Mouse (Mus musculus) cerebellum, adult 8-10 months (tissue): ENCODE measurements around the gene Tbc1d19.

Experiments used
- DNase-seq: peaks from one replicate; pipeline ENCODE4 v3.0.0; 2022

The Tbc1d19 gene

DNA sequence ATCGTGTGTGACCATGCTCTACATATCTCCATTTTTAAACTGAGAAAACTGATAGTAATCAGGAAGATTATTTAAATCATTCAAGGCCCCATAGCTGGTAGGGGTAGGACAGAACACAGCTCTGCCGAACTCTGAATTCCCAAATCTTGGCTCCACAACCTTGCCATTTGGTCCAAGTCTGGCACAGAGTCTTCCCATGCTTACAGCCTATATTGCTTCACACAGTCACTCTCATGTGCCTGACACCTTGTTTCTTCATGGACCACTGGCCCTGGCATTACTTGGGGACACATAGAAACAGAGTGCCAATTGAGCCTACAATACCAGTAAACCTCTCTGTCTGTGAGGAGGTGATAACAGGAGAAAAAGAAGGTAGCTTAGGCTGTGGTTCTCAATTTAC is 111.0 kb downstream of the Tbc1d19 start:
- DNase-seq: no peak

DNA sequence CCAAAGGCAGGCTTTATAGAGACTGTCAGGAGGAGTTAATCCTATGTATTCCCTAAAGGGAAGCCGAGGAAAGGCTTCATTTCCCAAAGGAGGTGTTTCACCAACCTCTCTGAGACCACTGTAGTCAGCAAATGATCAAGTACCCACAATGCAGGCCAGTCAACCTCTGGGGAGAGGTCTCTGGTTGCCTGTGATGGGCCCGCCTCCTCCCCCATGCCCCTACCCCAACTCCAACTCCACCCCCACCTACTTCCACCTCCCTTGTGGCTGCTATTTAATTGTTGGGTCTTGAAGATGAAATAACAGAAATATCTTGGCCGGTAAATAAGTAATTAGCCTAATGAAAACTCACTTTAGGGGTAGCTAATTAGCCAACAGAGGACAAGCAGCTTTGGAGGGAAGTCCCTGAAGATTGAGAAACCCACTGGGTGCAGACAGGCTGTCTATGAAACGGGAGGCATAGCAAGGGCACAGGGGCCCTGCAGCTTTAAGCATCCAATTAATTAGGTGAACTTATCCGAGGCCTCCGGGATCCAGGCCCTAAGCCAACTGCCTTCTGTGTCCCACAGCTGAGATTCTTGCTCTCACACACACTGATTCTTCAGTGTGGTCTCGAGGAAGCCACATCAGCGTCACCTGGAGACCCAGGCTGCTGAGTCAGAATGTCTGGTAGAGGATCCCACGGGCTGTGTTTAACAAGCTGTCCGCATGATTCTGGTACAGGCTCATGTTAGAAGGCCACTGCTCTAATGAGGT is 112.9 kb downstream of the Tbc1d19 start:
- DNase-seq: no peak

DNA sequence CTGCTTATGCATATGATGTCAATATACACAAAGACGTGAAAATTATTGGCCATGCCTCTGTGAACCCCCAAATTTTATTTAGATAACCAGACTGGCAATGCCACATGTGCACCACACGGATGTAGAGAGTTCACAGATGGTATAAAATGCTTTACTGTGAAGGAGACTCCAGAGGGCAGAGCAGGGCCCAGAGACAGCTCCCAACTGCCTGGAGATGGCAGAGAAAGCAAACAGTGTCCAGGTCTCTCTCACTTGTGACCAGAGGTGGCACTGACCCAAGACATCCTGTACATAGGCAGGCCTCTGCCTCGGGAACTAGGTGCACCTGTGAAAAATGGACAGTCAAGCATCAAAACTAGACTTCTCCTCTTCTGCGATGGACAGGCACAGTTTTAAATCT is 114.6 kb downstream of the Tbc1d19 start:
- no peak for DNase-seq

DNA sequence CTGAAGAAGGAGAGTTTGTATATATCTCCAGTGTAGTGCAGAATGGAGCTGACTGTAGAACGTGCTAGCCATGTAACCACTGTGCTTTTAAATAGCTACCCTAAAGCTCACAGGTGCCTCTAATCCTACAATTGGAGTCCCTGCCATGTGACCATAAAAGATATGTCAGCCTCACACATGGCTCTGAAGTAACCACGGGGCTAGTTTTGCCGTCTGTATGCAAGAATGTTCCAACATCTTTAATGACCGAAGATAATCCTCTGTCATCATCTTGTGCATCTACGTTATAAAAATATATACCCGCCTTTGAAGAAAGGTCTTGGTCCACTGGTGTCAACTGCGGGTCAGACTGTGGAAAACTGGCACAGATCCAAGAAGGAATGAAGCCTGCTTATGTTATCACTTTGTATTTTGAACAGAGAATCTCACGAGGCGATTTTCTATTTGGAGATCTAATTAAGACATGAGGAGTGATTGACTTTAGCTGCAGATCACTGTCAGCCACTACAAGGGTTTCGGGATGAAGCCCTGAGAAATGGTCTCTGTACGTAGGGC is 117.0 kb downstream of the Tbc1d19 start:
- no peak for DNase-seq

DNA sequence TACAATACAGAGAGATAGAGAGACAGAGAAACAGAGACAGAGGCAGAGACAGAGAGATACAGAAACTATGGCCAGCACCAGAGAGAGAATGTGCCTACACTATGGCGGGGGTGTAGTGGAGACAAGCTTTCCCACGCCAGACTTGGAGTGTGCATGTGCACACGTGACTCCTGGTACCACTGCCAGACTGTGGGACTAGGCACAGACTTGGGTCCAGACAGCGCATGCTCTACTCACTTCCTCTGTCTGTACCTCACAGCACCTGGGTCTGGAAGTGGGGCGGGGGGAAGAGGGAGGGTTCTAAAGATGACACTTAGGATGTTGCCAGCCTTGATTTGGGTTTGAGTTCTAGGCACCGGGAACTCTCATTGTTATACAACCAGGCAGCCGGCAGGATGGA is 118.5 kb downstream of the Tbc1d19 start:
- DNase-seq: no peak

DNA sequence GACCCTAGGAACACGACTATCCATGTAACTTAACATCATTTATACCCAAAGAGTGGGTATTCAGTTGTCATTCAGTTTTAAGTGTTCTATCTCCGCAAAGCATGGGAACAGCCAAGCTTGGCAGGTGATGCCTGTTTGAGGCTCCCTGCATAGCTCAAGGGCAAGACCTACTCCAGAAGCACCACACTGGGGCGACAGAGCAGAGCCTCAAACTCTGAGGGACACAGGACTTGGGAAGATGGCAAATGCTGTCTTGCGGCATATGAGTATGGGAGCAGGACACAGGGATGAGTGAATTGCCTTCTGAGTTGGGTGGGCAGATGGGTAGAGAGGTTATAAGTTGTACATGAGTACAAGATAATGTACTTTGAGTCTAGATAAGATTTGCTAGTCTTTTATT is 119.1 kb downstream of the Tbc1d19 start:
- DNase-seq: no peak

DNA sequence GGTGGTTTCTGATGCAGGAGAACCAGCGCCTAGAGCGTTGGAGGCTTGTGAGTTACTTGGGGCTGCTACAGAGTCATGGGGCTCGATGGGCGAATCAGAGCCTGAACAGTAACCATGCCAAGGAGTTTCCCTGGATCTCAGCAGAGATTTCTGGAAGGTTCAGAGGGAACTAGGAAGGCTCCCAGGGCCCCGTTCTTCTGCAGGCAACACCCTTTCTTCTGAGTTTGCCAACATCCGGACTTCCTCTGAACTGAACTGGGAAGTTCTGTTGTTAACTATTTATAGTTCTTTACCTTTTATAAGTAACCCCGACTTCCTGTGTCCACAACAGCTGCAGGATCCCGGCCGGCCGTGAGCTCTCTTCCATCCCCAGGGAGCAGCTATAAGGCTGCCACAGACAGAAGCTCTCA is 119.8 kb downstream of the Tbc1d19 start:
- DNase-seq: no peak

DNA sequence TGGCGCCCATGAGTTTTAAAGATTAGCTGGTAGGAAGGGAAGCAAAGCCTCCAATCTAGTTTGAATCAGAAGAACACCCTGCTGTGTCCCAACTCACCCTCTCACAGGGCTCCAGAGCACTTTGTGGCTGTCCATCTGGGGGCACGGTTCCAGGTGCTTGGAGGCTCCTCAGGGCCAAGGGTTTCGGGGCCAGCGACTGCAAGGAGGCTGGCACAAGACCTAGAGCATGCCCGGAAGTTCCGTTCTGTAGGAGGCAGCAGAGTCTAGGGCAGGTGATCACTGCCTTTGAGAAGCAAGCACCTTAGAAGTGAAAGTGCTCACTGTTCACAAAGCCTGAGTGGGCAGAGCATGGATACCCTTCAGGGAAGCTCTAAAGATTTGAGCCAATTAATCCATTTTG is 120.4 kb downstream of the Tbc1d19 start:
- DNase-seq: no peak

DNA sequence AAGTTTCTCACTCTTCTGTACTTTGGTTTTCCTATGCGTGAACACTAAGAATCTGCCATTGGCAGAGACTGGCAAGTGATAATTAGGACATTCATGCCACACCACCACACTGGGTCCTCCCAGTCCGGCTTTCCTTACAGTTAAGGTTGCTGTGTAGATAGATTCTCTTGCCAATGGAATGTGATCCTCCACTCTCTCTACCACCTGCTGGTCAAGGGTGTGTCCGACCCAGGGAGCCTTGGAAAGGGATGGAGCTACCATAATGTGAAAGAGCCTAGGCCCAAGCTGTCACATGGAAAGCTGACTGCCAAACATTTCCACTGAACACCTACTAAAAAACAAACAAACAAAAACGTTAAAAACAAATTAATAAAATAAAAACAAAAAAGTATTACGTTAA is 121.6 kb downstream of the Tbc1d19 start:
- no peak for DNase-seq

DNA sequence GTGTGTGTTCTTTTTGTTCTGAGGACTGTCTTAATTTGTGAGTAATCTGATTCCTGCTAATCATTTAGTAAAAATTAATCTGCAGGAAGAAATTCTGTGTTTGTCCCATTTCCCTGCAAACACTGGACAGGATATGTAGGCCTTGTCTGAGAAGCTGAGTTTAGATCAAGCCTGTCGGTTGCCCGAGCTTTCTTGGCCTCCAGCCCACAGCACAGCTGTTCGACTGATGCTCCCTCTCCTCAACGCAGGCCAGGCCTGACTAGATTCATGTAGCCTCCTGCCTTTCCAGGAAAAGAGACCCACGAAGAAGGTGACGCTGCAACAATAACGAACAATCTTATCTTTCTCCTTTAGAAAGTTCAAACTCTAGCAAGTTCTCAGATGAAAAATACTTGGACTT is 124.2 kb downstream of the Tbc1d19 start:
- DNase-seq: no peak

DNA sequence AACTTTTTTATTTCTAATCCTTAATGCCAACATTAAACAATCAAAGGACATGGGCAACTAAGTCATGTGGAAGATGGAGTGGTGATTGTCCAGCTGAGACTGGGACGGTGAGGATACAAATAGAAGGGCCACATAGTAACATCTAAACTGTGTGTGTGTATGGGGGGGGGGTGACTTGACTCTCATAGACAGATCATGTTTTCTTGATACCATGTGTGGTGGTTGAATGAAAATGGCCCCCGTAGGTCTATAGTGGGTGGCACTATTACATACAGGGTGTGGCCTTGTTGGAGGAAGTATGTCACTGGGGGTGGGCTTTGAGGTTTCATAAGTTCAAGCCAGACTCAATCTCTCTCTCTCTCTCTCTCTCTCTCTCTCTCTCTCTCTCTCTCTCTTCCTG is 124.6 kb downstream of the Tbc1d19 start:
- DNase-seq: no peak

DNA sequence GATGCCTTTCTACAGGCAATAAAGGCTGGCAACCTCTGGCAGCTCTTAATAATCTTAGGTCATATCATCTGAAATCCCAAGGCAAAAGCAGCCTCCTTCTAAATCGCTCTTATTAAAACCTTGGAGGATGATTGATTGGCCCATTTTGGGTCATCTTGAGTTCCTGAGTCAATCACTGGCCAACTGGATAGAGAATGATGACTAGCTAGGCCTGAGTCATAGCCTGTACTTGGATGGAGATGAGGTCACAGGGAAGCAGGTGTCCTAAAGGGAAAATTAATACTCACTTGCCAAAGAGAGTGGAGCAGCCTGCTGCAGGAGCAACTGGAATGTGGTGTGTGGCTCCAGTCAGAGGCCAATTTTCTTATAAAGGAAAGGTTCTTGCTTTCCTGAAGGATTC is 125.4 kb downstream of the Tbc1d19 start:
- no peak for DNase-seq

DNA sequence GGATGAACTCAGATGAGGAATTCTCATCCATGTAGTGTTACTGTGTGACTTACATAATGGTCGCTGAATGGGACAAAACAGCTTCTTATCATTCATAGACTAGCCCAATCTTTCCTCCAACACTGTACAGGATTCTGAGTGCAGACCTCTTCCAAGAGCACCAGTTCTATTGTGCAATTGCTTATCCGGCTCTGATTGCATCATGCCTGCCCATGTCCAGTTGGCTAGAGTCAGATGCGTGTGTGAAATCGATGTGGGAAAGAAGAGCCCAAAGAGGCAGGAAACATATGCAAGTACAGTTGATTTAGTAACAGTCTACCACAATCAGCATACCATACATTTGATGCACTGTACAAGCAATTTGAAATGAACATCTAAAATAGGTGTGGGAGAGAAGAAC is 127.8 kb downstream of the Tbc1d19 start:
- no peak for DNase-seq

DNA sequence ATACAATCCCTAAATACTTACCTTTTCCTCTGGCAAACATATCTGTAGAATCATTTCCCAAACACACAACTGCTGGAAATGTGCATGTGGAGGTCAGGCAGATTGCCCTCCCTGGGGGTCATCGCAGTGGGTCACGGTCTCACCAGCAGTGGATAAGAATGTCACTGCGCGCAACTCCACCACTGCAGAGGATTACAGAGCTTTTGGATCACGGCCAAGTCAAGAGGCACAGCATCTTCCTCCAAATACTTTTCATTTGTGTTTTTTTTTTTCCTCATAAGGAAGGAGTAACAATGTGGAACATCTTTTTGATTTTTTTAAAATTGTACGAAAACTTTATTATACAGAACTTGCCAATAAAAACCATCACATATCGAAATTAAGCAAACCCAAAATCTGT is 129.6 kb downstream of the Tbc1d19 start:
- no peak for DNase-seq

DNA sequence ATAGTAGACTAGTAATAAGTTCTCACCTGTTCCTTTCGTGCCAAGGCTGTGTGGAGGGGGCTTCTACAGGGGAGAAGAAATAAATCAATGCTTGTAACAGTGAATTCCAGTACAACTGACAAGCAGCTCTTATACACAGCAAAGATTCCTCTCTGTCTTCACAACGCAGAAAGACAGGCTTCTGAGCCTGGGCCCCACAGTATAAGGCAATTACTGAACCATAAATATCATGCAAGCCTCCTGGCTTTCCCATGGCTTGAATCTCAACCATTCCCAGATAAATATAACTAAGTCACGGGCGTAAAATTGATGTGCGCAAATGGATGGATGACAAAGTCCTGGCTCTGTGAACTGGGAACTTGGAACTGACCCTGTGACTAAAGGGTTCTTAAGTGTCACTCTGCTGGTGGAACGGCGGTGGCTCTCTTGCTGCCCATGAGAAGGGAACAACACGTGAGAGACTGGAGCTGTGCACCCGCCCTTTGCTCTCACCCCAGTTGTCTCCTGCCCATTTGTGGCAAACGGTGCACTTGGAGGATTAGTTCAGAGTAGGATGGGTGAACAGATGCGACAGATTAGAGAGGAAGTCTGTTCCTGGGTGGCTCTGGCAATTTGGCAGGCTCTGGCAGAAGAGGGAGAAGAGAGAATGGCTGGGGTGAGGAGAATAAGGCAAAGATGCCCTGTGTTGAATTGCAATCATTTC is 132.1 kb downstream of the Tbc1d19 start:
- no peak for DNase-seq

DNA sequence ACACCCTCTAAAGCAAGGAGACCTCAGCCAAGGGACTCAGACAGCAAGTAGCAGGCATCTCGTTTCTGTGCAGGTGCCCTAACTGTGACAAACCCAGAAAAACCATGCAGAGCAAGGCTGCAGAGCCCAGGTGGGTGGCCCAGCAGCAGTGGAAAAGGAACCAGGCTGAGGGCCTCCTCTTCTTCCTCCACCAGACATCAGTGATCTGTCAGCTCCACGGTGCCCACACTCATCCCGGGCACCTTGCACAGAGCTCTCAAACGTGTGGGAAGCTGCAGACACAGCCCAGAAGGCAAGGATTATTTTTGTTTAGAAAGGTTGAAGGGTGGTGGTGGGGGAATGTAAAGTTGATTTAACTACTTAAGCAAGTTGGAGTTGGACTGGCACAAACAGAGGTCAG is 132.9 kb downstream of the Tbc1d19 start:
- DNase-seq: no peak

DNA sequence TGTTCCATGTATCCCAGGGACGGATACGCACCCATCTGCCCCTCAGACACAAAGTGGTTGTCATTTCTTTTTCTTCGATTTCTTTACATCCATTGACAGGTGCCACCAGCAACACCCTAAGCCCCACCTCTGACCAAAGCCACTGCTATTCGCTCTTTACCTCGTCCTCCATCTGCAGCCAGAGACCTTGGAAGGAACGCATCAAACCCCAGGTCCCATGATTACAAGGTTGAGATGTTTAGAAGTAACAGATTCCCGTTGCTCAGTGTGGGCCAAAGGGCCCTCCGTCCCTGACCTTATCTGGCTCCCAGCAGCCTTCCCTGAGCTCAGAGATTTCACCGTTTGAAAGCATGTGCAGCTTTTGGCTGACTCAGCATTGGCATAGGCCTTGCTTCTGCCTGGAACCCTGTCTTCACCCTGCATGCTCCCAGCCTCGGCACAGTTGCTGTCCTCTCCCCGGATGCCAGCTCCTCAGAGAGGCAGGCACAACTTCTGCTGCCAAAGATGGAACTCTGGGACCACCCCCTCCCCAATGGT is 134.0 kb downstream of the Tbc1d19 start:
- DNase-seq: no peak

DNA sequence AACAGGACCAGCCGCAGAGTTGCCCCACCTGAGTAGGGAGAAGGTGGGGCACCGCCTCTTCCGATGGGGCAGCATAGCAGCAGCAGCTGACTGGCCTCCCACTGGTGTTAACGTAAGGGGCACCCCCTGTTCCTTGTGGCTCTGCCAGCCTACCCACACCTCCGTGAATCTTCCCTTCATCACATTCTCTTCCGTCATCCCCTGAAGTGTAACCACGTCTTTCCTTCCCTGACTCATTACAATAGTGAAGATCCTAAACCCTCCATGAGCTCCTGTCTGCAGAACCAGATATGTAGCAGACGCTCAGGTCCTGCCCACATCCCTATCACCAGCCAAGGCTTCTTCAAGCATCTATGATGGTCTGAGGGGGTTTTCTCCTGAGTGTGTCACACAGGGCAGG is 137.3 kb downstream of the Tbc1d19 start:
- DNase-seq: no peak

DNA sequence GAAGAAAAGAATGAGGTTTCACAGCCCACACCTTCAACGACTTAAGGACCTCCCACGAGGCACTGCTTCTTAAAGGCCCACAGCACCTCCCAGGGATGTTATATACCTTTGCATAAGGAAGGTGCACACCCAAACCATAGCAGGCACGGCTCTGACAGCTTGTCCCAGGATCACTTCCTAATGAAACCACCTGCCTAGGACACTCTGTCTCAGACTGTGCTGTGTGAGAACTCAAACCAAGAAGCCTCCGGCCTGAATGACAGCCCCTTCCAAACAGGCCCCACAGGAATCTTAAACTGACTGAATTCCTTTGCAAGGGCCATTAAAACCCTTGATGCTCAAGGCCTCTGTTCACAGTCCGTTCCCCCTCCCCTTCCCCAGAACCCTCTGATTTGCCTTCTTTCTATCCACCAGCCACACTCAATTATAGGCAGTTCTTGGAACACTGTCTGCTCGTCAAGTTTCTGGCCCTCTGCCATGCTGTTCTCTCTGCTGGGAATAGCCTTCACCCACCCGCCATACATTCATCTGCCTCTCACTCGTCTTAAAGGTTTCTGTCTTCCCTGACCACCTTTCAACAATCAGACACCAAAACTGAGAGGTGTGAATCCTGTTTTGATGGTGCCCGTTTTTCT is 138.3 kb downstream of the Tbc1d19 start:
- DNase-seq: no peak

DNA sequence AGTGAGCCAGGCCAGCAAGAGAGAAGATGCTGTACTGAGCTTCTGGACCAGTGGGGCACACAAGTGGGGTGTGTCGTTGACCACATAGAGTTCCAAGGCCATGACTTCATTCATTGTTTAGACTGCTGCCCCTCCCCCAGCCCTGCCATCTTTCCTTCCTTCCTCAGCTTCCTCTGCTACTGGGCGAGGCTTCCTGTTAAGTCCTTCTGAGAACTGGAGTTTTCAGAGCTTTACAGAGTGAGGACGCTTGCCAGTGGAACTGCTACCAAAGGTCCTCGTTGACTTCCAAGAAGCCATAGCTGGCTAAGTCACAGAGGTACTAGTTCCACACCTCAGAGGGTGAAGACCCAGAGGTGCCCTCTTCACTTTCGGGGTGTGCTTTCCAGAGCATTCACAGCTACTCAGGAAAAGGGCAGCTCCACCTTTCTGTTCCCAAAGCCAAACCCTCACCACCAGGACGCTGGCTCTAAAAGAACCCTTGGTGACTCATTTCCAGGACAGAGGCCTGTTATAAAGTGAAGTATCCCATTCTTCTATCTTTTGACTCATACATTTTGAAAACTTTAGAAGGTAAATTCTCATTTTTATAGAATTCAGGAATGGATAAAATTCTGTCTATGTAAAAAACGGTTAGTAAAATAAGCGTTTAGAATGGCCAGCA is 139.3 kb downstream of the Tbc1d19 start:
- no peak for DNase-seq

DNA sequence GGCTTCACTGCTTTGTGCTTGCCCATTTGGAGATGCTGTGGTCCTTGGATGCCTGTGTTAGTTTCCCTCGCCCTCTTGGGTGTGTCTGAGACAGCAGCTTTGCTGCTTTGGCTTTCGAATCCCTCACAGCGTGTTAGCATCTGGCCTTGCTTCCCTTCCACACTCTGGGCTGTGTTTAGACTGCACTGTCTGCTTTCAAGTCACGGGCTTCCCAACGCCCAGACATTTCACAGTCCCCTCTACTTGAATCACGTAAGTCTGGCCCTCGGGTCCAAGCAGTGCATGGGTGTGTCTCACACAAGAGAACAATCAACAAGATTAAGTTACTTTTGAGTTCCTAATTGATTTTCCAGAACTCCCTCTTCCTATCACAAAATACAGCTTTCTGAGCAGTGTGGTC is 140.8 kb downstream of the Tbc1d19 start:
- DNase-seq: no peak

DNA sequence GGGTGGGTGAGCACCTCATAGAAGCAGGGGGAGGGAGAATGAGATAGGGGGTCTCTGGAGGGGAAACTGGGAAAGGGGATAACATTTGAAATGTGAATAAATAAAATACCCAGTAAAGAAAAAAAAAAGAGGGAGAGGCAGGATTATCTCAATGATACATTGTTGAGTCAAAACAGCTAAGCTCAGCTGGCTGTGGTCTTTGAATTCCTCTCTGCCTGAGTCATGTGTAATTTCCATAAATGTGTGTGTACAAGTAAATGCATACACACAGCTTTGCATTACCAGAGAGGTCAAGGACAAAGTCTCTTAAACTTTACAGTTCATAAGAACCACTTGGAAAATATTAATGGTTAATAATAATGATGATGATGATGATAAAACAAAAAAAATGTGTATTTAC is 143.8 kb downstream of the Tbc1d19 start:
- no peak for DNase-seq
